Mouse (Mus musculus): ENCODE data around the gene Nosip. TPM values are rescaled to one million over a fixed set of nuclear protein-coding genes. Genes with fewer than 3 reads are reported as not detected.

Nosip gene
- polyA plus RNA-seq, 1 experiment from 2014 or later = 57.2 TPM

GRCm38 (mm10) chr7:45086084-45086483 lies 23.9 kb downstream of the Nosip start:
- Histone ChIP-seq H3K27ac (ENCODE audit: low read depth) (no peak overlapping the region), H3K9ac (ENCODE audit: low read length) (no peak overlapping the region), H3K27me3 (replicated peaks; ENCODE audit: control insufficient read depth, insufficient read depth, low read length) (no peaks in the 10 kb centered on the region), H3K36me3 (ENCODE audit: control insufficient read depth, insufficient read depth, low read length) (peaks cover 69% of the 10 kb centered on the region), H3K4me2 (ENCODE audit: low read length) (no peak overlapping the region), H3K4me1 (replicated peaks; ENCODE audit: control insufficient read depth, insufficient read depth, low read length) (peaks cover 5% of the 10 kb centered on the region; the same call in 1 of the 2 replicates), H3K9me3 (ENCODE audit: control insufficient read depth, low read length) (no peaks in the 10 kb centered on the region), H3K4me3 (ENCODE audit: low read depth, low read length) (no peak overlapping the region)
- ATAC-seq (replicated peaks; ENCODE audit: low FRiP score, low TSS enrichment, low read depth) (no peak), DNase-seq (ENCODE audit: low spot score) (no peak)
- WGBS = 80% methylated on average over 4 of the region's 4 CpGs

GRCm38 (mm10) chr7:45088597-45088996 lies 26.4 kb downstream of the Nosip start:
- no peak overlapping the region for H3K4me2 ChIP-seq (ENCODE audit: low read length)
- H3K36me3 ChIP-seq (ENCODE audit: control insufficient read depth, insufficient read depth, low read length) = peaks cover 54% of the 10 kb centered on the region
- no peaks in the 10 kb centered on the region for H3K9me3 ChIP-seq (ENCODE audit: control insufficient read depth, low read length)
- no peak overlapping the region for H3K9ac ChIP-seq (ENCODE audit: low read length)
- H3K4me3 ChIP-seq (ENCODE audit: low read depth, low read length) = no peak overlapping the region
- no peak for ATAC-seq (replicated peaks; ENCODE audit: low FRiP score, low TSS enrichment, low read depth)
- WGBS = 93% methylated on average over 17 of the region's 17 CpGs
- no peaks in the 10 kb centered on the region for H3K27me3 ChIP-seq (replicated peaks; ENCODE audit: control insufficient read depth, insufficient read depth, low read length)
- H3K4me1 ChIP-seq (replicated peaks; ENCODE audit: control insufficient read depth, insufficient read depth, low read length) = peaks cover 15% of the 10 kb centered on the region
- DNase-seq (ENCODE audit: low spot score) = no peak
- H3K27ac ChIP-seq (ENCODE audit: low read depth) = no peak overlapping the region

- H3K27me3 ChIP-seq (replicated peaks; ENCODE audit: control insufficient read depth, insufficient read depth, low read length) = no peaks in the 10 kb centered on the region
- WGBS = 77% methylated on average over 13 of the region's 13 CpGs
- no peaks in the 10 kb centered on the region for H3K9me3 ChIP-seq (ENCODE audit: control insufficient read depth, low read length)
- H3K4me2 ChIP-seq (ENCODE audit: low read length) = peak overlapping the region; percentile 69
- H3K4me3 ChIP-seq (ENCODE audit: low read depth, low read length) = peak overlapping the region; percentile 58
- H3K4me1 ChIP-seq (replicated peaks; ENCODE audit: control insufficient read depth, insufficient read depth, low read length) = peaks cover 22% of the 10 kb centered on the region
- ATAC-seq (replicated peaks; ENCODE audit: low FRiP score, low TSS enrichment, low read depth) (no peak), DNase-seq (ENCODE audit: low spot score) (no peak)
- H3K27ac ChIP-seq (ENCODE audit: low read depth) = no peak overlapping the region
- peak overlapping the region; percentile 79 for H3K9ac ChIP-seq (ENCODE audit: low read length)
- H3K36me3 ChIP-seq (ENCODE audit: control insufficient read depth, insufficient read depth, low read length) = peaks cover 38% of the 10 kb centered on the region
Measured at GRCm38 (mm10) chr7:45090251-45090977, 28.2 kb downstream of the Nosip start.

GRCm38 (mm10) chr7:45091001-45091990 lies 29.1 kb downstream of the Nosip start:
- Histone ChIP-seq H3K36me3 (ENCODE audit: control insufficient read depth, insufficient read depth, low read length) (peaks cover 31% of the 10 kb centered on the region), H3K9ac (ENCODE audit: low read length) (peak overlapping the region; percentile 79), H3K4me3 (ENCODE audit: low read depth, low read length) (peak overlapping the region; percentile 58), H3K9me3 (ENCODE audit: control insufficient read depth, low read length) (no peaks in the 10 kb centered on the region), H3K4me1 (replicated peaks; ENCODE audit: control insufficient read depth, insufficient read depth, low read length) (peaks cover 22% of the 10 kb centered on the region), H3K4me2 (ENCODE audit: low read length) (peak overlapping the region; percentile 69), H3K27ac (ENCODE audit: low read depth) (peak overlapping the region; percentile 89), H3K27me3 (replicated peaks; ENCODE audit: control insufficient read depth, insufficient read depth, low read length) (no peaks in the 10 kb centered on the region)
- peak; percentile 82 for DNase-seq (ENCODE audit: low spot score)
- WGBS = 10% methylated on average over 35 of the region's 35 CpGs
- ATAC-seq (replicated peaks; ENCODE audit: low FRiP score, low TSS enrichment, low read depth) = peak; percentile 54

GRCm38 (mm10) chr7:45092048-45092447 lies 29.8 kb downstream of the Nosip start, which contains the start of gene Rcn3:
Gene Rcn3, minus strand, starts transcription at chr7:45092221.
- Histone ChIP-seq H3K4me2 (ENCODE audit: low read length) (peak within 1 kb of the TSS; percentile 69), H3K9me3 (ENCODE audit: control insufficient read depth, low read length) (no peaks in the 10 kb centered on the region), H3K4me3 (ENCODE audit: low read depth, low read length) (peak within 1 kb of the TSS; percentile 58), H3K27me3 (replicated peaks; ENCODE audit: control insufficient read depth, insufficient read depth, low read length) (no peaks in the 10 kb centered on the region), H3K9ac (ENCODE audit: low read length) (peak within 1 kb of the TSS; percentile 79), H3K27ac (ENCODE audit: low read depth) (peak within 1 kb of the TSS; percentile 89), H3K36me3 (ENCODE audit: control insufficient read depth, insufficient read depth, low read length) (peaks cover 23% of the 10 kb centered on the region), H3K4me1 (replicated peaks; ENCODE audit: control insufficient read depth, insufficient read depth, low read length) (peaks cover 22% of the 10 kb centered on the region)
- peak; percentile 90 for ATAC-seq (replicated peaks; ENCODE audit: low FRiP score, low TSS enrichment, low read depth)
- peak; percentile 92 for DNase-seq (ENCODE audit: low spot score)
- WGBS = 1% methylated on average over 16 of the region's 16 CpGs

- no peaks in the 10 kb centered on the region for H3K9me3 ChIP-seq (ENCODE audit: control insufficient read depth, low read length)
- H3K36me3 ChIP-seq (ENCODE audit: control insufficient read depth, insufficient read depth, low read length) = peaks cover 17% of the 10 kb centered on the region
- no peak overlapping the region for H3K4me3 ChIP-seq (ENCODE audit: low read depth, low read length)
- H3K27ac ChIP-seq (ENCODE audit: low read depth) = peak overlapping the region; percentile 89
- ATAC-seq (replicated peaks; ENCODE audit: low FRiP score, low TSS enrichment, low read depth) (no peak), DNase-seq (ENCODE audit: low spot score) (no peak)
- H3K9ac ChIP-seq (ENCODE audit: low read length) = no peak overlapping the region
- H3K4me1 ChIP-seq (replicated peaks; ENCODE audit: control insufficient read depth, insufficient read depth, low read length) = peaks cover 22% of the 10 kb centered on the region
- H3K4me2 ChIP-seq (ENCODE audit: low read length) = peak overlapping the region; percentile 69; the same call in 1 of the 2 replicates
- H3K27me3 ChIP-seq (replicated peaks; ENCODE audit: control insufficient read depth, insufficient read depth, low read length) = no peaks in the 10 kb centered on the region
- 38% methylated on average over 12 of the region's 12 CpGs for WGBS
Measured at GRCm38 (mm10) chr7:45092828-45093515, 30.7 kb downstream of the Nosip start.

- DNase-seq (ENCODE audit: low spot score) (no peak), ATAC-seq (replicated peaks; ENCODE audit: low FRiP score, low TSS enrichment, low read depth) (no peak)
- no peaks in the 10 kb centered on the region for H3K9me3 ChIP-seq (ENCODE audit: control insufficient read depth, low read length)
- H3K4me2 ChIP-seq (ENCODE audit: low read length) = no peak overlapping the region
- peaks cover 12% of the 10 kb centered on the region for H3K36me3 ChIP-seq (ENCODE audit: control insufficient read depth, insufficient read depth, low read length)
- no peak overlapping the region for H3K9ac ChIP-seq (ENCODE audit: low read length)
- WGBS = 29% methylated on average over 16 of the region's 18 CpGs
- no peak overlapping the region for H3K4me3 ChIP-seq (ENCODE audit: low read depth, low read length)
- peaks cover 22% of the 10 kb centered on the region for H3K4me1 ChIP-seq (replicated peaks; ENCODE audit: control insufficient read depth, insufficient read depth, low read length)
- peak overlapping the region; percentile 89 for H3K27ac ChIP-seq (ENCODE audit: low read depth)
- H3K27me3 ChIP-seq (replicated peaks; ENCODE audit: control insufficient read depth, insufficient read depth, low read length) = no peaks in the 10 kb centered on the region
Measured at GRCm38 (mm10) chr7:45093516-45093905, 31.3 kb downstream of the Nosip start.

GRCm38 (mm10) chr7:45094121-45094520 lies 31.9 kb downstream of the Nosip start:
- H3K4me1 ChIP-seq (replicated peaks; ENCODE audit: control insufficient read depth, insufficient read depth, low read length) = peaks cover 22% of the 10 kb centered on the region
- no peak overlapping the region for H3K4me2 ChIP-seq (ENCODE audit: low read length)
- ATAC-seq (replicated peaks; ENCODE audit: low FRiP score, low TSS enrichment, low read depth) = no peak
- DNase-seq (ENCODE audit: low spot score) = no peak
- no peak overlapping the region for H3K9ac ChIP-seq (ENCODE audit: low read length)
- WGBS = 23% methylated on average over 7 of the region's 7 CpGs
- no peak overlapping the region for H3K27ac ChIP-seq (ENCODE audit: low read depth)
- H3K4me3 ChIP-seq (ENCODE audit: low read depth, low read length) = no peak overlapping the region
- no peaks in the 10 kb centered on the region for H3K9me3 ChIP-seq (ENCODE audit: control insufficient read depth, low read length)
- H3K27me3 ChIP-seq (replicated peaks; ENCODE audit: control insufficient read depth, insufficient read depth, low read length) = no peaks in the 10 kb centered on the region
- 0 out of 2 replicates have a peak, but pooled peaks cover 6% of the 10 kb centered on the region for H3K36me3 ChIP-seq (ENCODE audit: control insufficient read depth, insufficient read depth, low read length)
